Mouse (Mus musculus): ENCODE data around the gene Pofut2. TPM values are rescaled to one million over a fixed set of nuclear protein-coding genes. Genes with fewer than 3 reads are reported as not detected.

Gene Pofut2
- 34.0 TPM for total RNA-seq (2023)

DNA sequence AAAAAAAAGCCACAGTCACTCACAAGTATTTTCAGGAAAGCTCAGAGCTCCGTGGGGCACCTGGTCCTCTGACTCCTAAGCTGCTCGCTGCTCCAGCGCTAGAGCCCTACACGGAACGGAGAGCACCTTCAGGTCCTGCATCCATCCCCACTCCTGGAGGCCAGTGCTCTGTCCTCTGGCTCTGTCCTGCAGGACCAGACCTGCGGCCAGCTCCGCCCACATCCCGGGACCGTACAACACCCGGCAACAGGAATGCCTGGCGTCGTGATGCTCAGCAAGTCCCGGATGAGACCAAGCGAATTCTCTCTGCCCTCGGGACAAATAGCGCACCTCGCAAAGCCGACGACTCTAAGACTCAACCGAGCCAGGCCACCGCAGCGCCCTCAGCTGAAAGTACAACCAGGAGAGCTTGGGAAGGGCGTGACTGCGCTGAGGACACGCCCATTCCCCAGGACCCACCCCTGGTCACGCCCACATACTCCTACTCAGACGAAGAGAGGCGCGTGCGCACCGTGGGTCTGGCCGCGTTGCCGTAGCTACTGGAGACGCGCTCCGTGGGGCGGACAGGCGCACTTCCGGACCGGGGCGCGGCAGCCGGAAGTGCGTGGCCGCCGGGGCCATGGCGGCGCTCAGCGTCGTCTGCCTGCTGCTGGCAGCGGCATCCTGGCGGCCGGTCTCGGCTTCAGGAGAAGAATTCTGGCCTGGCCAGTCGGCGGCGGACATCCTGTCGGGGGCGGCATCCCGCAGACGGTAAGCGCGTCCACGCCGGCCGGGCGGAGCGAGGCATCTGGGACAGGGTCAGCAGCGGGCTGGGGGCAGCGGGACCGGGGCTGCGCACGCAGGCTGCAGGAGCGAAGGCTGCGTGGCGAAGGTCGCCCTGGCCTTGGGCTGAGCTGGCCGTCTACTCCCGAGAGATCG, at the start of gene Pofut2:
TSS of gene Pofut2 (plus strand) at position 515 of the 918 bp plus-strand sequence.

Other genes starting within 250 kb of the Pofut2 start
- 19.2 TPM for gene Slc19a1, start 227.0 kb upstream of the Pofut2 start, total RNA-seq (2023)
- gene Col18a1, start 92.7 kb upstream of the Pofut2 start, total RNA-seq (2023), result not detected
- 1.3 TPM for gene Adarb1, start 159.1 kb downstream of the Pofut2 start, total RNA-seq (2023)

Measured in CD8-positive naive resting alpha-beta T cell, adult 57 days (primary cell).